Mouse (Mus musculus): ENCODE results near the gene Stk32b.

- TF ChIP-seq POLR2A (IDR thresholded peaks at IDR 0.05; ENCODE audit: insufficient read depth, low read depth, low read length), result no peak
- peak; percentile 78 for TF ChIP-seq CTCF (IDR thresholded peaks at IDR 0.05)
- no peak for TF ChIP-seq EP300 (IDR thresholded peaks at IDR 0.05; ENCODE audit: insufficient read depth, low read depth, low read length)
Observed at GRCm38 (mm10) chr5:37752027-37752967, 35.3 kb upstream of the Stk32b start.
